Mouse (Mus musculus): Measurements from ENCODE around the gene Rnf167. TPM values are rescaled to one million over a fixed set of nuclear protein-coding genes. Genes with fewer than 3 reads are reported as not detected.

Rnf167 gene
- total RNA-seq, 2 experiments from 2014 or later: 52.0 to 54.4 TPM

- intact Hi-C loops (cut with DNase I): no loop called here
- no peak for DNase-seq
These were observed 52.0 kb downstream of the Rnf167 start for GRCm38 (mm10) chr11:70699051-70699450.

- peak; percentile 97 to 99 for DNase-seq
- intact Hi-C loops (cut with DNase I): loop anchor here (5.0 kb wide), 1 partner anchor 52 kb away; no protein-coding TSS in a partner anchor
These were observed 52.9 kb downstream of the Rnf167 start, which contains the start of the genes Inca1 and Kif1c for GRCm38 (mm10) chr11:70699722-70700556. Inca1 (minus strand) TSS chr11:70700155. Kif1c (plus strand) TSS chr11:70700548.

- DNase-seq: peak; percentile 83 to 86
- intact Hi-C loops (cut with DNase I): loop anchor here (5.0 kb wide), 1 partner anchor 52 kb away; no protein-coding TSS in a partner anchor
These were observed 53.6 kb downstream of the Rnf167 start for GRCm38 (mm10) chr11:70700613-70701012.

Other genes with a start within 250 kb of the Rnf167 start
- 10 to 100 TPM; 19.8 to 22.9 TPM for gene Pelp1, start 237.2 kb upstream of the Rnf167 start, total RNA-seq (2021)
- gene Arrb2, start 214.6 kb upstream of the Rnf167 start, total RNA-seq (2021): 10 to 100 TPM; 13.8 to 17.0 TPM
- gene Med11, start 195.3 kb upstream of the Rnf167 start, total RNA-seq (2021): 1 to 10 TPM; 7.3 to 8.5 TPM
- 1 to 10 TPM; 2.9 to 4.7 TPM for gene Zmynd15, start 187.8 kb upstream of the Rnf167 start, total RNA-seq (2021)
- gene Cxcl16, start 187.3 kb upstream of the Rnf167 start, total RNA-seq (2021): 1 to 10 TPM; 7.3 to 9.5 TPM
- 1 to 10 TPM; 1.2 to 1.3 TPM for gene Tm4sf5, start 142.0 kb upstream of the Rnf167 start, total RNA-seq (2021)
- under 1 TPM in 1 of 2 experiments, not detected in 1; 0.45 TPM for gene Vmo1, start 132.6 kb upstream of the Rnf167 start, total RNA-seq (2021)
- gene Gltpd2, start 128.0 kb upstream of the Rnf167 start, total RNA-seq (2021): not detected
- 100 to 1,000 TPM; 231 to 238 TPM for gene Psmb6, start 121.9 kb upstream of the Rnf167 start, total RNA-seq (2021)
- not detected for gene Gm40193, start 114.3 kb upstream of the Rnf167 start, total RNA-seq (2021)
- gene Pld2, start 107.2 kb upstream of the Rnf167 start, total RNA-seq (2021): 1 to 10 TPM; 7.7 to 8.4 TPM
- 10 to 100 TPM; 42.2 to 44.1 TPM for gene Mink1, start 84.4 kb upstream of the Rnf167 start, total RNA-seq (2021)
- not detected for gene 4930544D05Rik, start 31.4 kb upstream of the Rnf167 start, total RNA-seq (2021)
- gene Chrne, start 28.0 kb upstream of the Rnf167 start, total RNA-seq (2021): not detected
- gene Gp1ba, start 8.1 kb upstream of the Rnf167 start, total RNA-seq (2021): under 1 TPM; 0.17 to 0.22 TPM
- 100 to 1,000 TPM; 438 to 444 TPM for gene Slc25a11, start 244 bp downstream of the Rnf167 start, total RNA-seq (2021)
- gene Pfn1, start 7.4 kb downstream of the Rnf167 start, total RNA-seq (2021): 100 to 1,000 TPM; 326 to 379 TPM
- gene Eno3, start 10.0 kb downstream of the Rnf167 start, total RNA-seq (2021): 1,000 to 10,000 TPM; 1,878 to 1,971 TPM
- gene Spag7, start 22.2 kb downstream of the Rnf167 start, total RNA-seq (2021): 10 to 100 TPM; 83.4 to 84.4 TPM
- gene Camta2, start 40.9 kb downstream of the Rnf167 start, total RNA-seq (2021): 10 to 100 TPM; 38.3 to 40.0 TPM
- gene Inca1, start 52.9 kb downstream of the Rnf167 start, total RNA-seq (2021): 1 to 10 TPM; 3.0 to 4.7 TPM
- gene Kif1c, start 53.3 kb downstream of the Rnf167 start, total RNA-seq (2021): 100 to 1,000 TPM; 322 to 323 TPM
- gene Zfp3, start 117.0 kb downstream of the Rnf167 start, total RNA-seq (2021): 1 to 10 TPM; 8.3 to 8.7 TPM
- gene Scimp, start 165.4 kb downstream of the Rnf167 start, total RNA-seq (2021): under 1 TPM; 0.29 to 0.55 TPM
- gene Rabep1, start 197.5 kb downstream of the Rnf167 start, total RNA-seq (2021): 10 to 100 TPM; 32.8 to 34.8 TPM

Measured in heart, postnatal 14 days (tissue).